Mouse (Mus musculus): Measurements from ENCODE around the gene Slc51b. TPM values are rescaled to one million over a fixed set of nuclear protein-coding genes. Genes with fewer than 3 reads are reported as not detected.
A peak's percentile ranks its signal among the peaks of the same experiment; 100 is the strongest.

Slc51b gene
- polyA plus RNA-seq, 1 experiment, result not detected

GRCm38 (mm10) chr9:65434140-65434539 lies 11.4 kb upstream of the Slc51b start:
- no peaks in the 10 kb centered on the region for H3K4me1 ChIP-seq (ENCODE audit: control insufficient read depth, insufficient read depth, low read length)
- no peak overlapping the region for H3K27ac ChIP-seq (ENCODE audit: insufficient read depth, low read length)
- H3K36me3 ChIP-seq (ENCODE audit: control insufficient read depth, insufficient read depth, low read length, poor library complexity, severe bottlenecking), result no peaks in the 10 kb centered on the region
- no peak overlapping the region for H3K9ac ChIP-seq (ENCODE audit: low read depth, poor library complexity, severe bottlenecking)
- TF ChIP-seq CTCF (IDR thresholded peaks at IDR 0.05; ENCODE audit: low read depth, low read length), result peak; percentile 82
- TF ChIP-seq EP300 (IDR thresholded peaks at IDR 0.05; ENCODE audit: insufficient read depth, low read depth, low read length), result no peak
- no peak for TF ChIP-seq POLR2A (IDR thresholded peaks at IDR 0.05; ENCODE audit: insufficient read depth, low read length)
- no peaks in the 10 kb centered on the region for H3K9me3 ChIP-seq (replicated peaks; ENCODE audit: control insufficient read depth, insufficient read depth, low read length, poor library complexity, severe bottlenecking)
- H3K27me3 ChIP-seq (ENCODE audit: control insufficient read depth, insufficient read depth, low read length, poor library complexity, severe bottlenecking), result no peaks in the 10 kb centered on the region
- no peak overlapping the region for H3K4me3 ChIP-seq (ENCODE audit: low read depth, low read length)

- Histone ChIP-seq H3K4me1 (ENCODE audit: control insufficient read depth, insufficient read depth, low read length) (no peaks in the 10 kb centered on the region), H3K4me3 (ENCODE audit: low read depth, low read length) (no peak overlapping the region)
Observed at GRCm38 (mm10) chr9:65432236-65432635, 9.5 kb upstream of the Slc51b start.

GRCm38 (mm10) chr9:65430921-65431320 lies 8.2 kb upstream of the Slc51b start:
- H3K36me3 ChIP-seq (ENCODE audit: control insufficient read depth, insufficient read depth, low read length, poor library complexity, severe bottlenecking), result no peaks in the 10 kb centered on the region
- no peak overlapping the region for H3K9ac ChIP-seq (ENCODE audit: low read depth, poor library complexity, severe bottlenecking)
- no peak overlapping the region for H3K27ac ChIP-seq (ENCODE audit: insufficient read depth, low read length)
- no peaks in the 10 kb centered on the region for H3K4me1 ChIP-seq (ENCODE audit: control insufficient read depth, insufficient read depth, low read length)
- H3K9me3 ChIP-seq (replicated peaks; ENCODE audit: control insufficient read depth, insufficient read depth, low read length, poor library complexity, severe bottlenecking), result no peaks in the 10 kb centered on the region
- no peak overlapping the region for H3K4me3 ChIP-seq (ENCODE audit: low read depth, low read length)
- no peaks in the 10 kb centered on the region for H3K27me3 ChIP-seq (ENCODE audit: control insufficient read depth, insufficient read depth, low read length, poor library complexity, severe bottlenecking)
- TF ChIP-seq CTCF (IDR thresholded peaks at IDR 0.05; ENCODE audit: low read depth, low read length) (no peak), EP300 (IDR thresholded peaks at IDR 0.05; ENCODE audit: insufficient read depth, low read depth, low read length) (no peak)

More at GRCm38 (mm10) chr9:65432236-65432635, 9.5 kb upstream of the Slc51b start:
- TF ChIP-seq EP300 (IDR thresholded peaks at IDR 0.05; ENCODE audit: insufficient read depth, low read depth, low read length) (no peak), POLR2A (IDR thresholded peaks at IDR 0.05; ENCODE audit: insufficient read depth, low read length) (no peak), CTCF (IDR thresholded peaks at IDR 0.05; ENCODE audit: low read depth, low read length) (peak; percentile 78)
- no peaks in the 10 kb centered on the region for H3K36me3 ChIP-seq (ENCODE audit: control insufficient read depth, insufficient read depth, low read length, poor library complexity, severe bottlenecking)
- no peak overlapping the region for H3K27ac ChIP-seq (ENCODE audit: insufficient read depth, low read length)
- H3K27me3 ChIP-seq (ENCODE audit: control insufficient read depth, insufficient read depth, low read length, poor library complexity, severe bottlenecking), result no peaks in the 10 kb centered on the region
- H3K9ac ChIP-seq (ENCODE audit: low read depth, poor library complexity, severe bottlenecking), result no peak overlapping the region
- H3K9me3 ChIP-seq (replicated peaks; ENCODE audit: control insufficient read depth, insufficient read depth, low read length, poor library complexity, severe bottlenecking), result no peaks in the 10 kb centered on the region

GRCm38 (mm10) chr9:65430401-65430800 lies 7.6 kb upstream of the Slc51b start:
- Histone ChIP-seq H3K4me3 (ENCODE audit: low read depth, low read length) (no peak overlapping the region), H3K9ac (ENCODE audit: low read depth, poor library complexity, severe bottlenecking) (no peak overlapping the region), H3K27ac (ENCODE audit: insufficient read depth, low read length) (no peak overlapping the region), H3K36me3 (ENCODE audit: control insufficient read depth, insufficient read depth, low read length, poor library complexity, severe bottlenecking) (no peaks in the 10 kb centered on the region), H3K9me3 (replicated peaks; ENCODE audit: control insufficient read depth, insufficient read depth, low read length, poor library complexity, severe bottlenecking) (no peaks in the 10 kb centered on the region), H3K27me3 (ENCODE audit: control insufficient read depth, insufficient read depth, low read length, poor library complexity, severe bottlenecking) (no peaks in the 10 kb centered on the region), H3K4me1 (ENCODE audit: control insufficient read depth, insufficient read depth, low read length) (no peaks in the 10 kb centered on the region)
- no peak for TF ChIP-seq CTCF (IDR thresholded peaks at IDR 0.05; ENCODE audit: low read depth, low read length)
- no peak for TF ChIP-seq POLR2A (IDR thresholded peaks at IDR 0.05; ENCODE audit: insufficient read depth, low read length)
- TF ChIP-seq EP300 (IDR thresholded peaks at IDR 0.05; ENCODE audit: insufficient read depth, low read depth, low read length), result no peak

GRCm38 (mm10) chr9:65428003-65428402 lies 5.2 kb upstream of the Slc51b start:
- Histone ChIP-seq H3K9ac (ENCODE audit: low read depth, poor library complexity, severe bottlenecking) (no peak overlapping the region), H3K27ac (ENCODE audit: insufficient read depth, low read length) (no peak overlapping the region), H3K9me3 (replicated peaks; ENCODE audit: control insufficient read depth, insufficient read depth, low read length, poor library complexity, severe bottlenecking) (no peaks in the 10 kb centered on the region), H3K27me3 (ENCODE audit: control insufficient read depth, insufficient read depth, low read length, poor library complexity, severe bottlenecking) (no peaks in the 10 kb centered on the region), H3K4me3 (ENCODE audit: low read depth, low read length) (no peak overlapping the region), H3K4me1 (ENCODE audit: control insufficient read depth, insufficient read depth, low read length) (peaks cover 4% of the 10 kb centered on the region), H3K36me3 (ENCODE audit: control insufficient read depth, insufficient read depth, low read length, poor library complexity, severe bottlenecking) (no peaks in the 10 kb centered on the region)
- TF ChIP-seq CTCF (IDR thresholded peaks at IDR 0.05; ENCODE audit: low read depth, low read length) (no peak), EP300 (IDR thresholded peaks at IDR 0.05; ENCODE audit: insufficient read depth, low read depth, low read length) (no peak), POLR2A (IDR thresholded peaks at IDR 0.05; ENCODE audit: insufficient read depth, low read length) (no peak)

GRCm38 (mm10) chr9:65427511-65427910 lies 4.8 kb upstream of the Slc51b start:
- Histone ChIP-seq H3K9me3 (replicated peaks; ENCODE audit: control insufficient read depth, insufficient read depth, low read length, poor library complexity, severe bottlenecking) (no peaks in the 10 kb centered on the region), H3K4me1 (ENCODE audit: control insufficient read depth, insufficient read depth, low read length) (peaks cover 4% of the 10 kb centered on the region), H3K36me3 (ENCODE audit: control insufficient read depth, insufficient read depth, low read length, poor library complexity, severe bottlenecking) (no peaks in the 10 kb centered on the region), H3K9ac (ENCODE audit: low read depth, poor library complexity, severe bottlenecking) (no peak overlapping the region), H3K27me3 (ENCODE audit: control insufficient read depth, insufficient read depth, low read length, poor library complexity, severe bottlenecking) (no peaks in the 10 kb centered on the region), H3K4me3 (ENCODE audit: low read depth, low read length) (no peak overlapping the region), H3K27ac (ENCODE audit: insufficient read depth, low read length) (no peak overlapping the region)
- TF ChIP-seq EP300 (IDR thresholded peaks at IDR 0.05; ENCODE audit: insufficient read depth, low read depth, low read length) (no peak), CTCF (IDR thresholded peaks at IDR 0.05; ENCODE audit: low read depth, low read length) (no peak), POLR2A (IDR thresholded peaks at IDR 0.05; ENCODE audit: insufficient read depth, low read length) (no peak)
